Mouse (Mus musculus): ENCODE measurements around the gene Tmem220. TPM values are rescaled to one million over a fixed set of nuclear protein-coding genes. Genes with fewer than 3 reads are reported as not detected.

Gene Tmem220
- total and polyA plus RNA-seq, 2 experiments: 6.6 to 9.9 TPM

DNA sequence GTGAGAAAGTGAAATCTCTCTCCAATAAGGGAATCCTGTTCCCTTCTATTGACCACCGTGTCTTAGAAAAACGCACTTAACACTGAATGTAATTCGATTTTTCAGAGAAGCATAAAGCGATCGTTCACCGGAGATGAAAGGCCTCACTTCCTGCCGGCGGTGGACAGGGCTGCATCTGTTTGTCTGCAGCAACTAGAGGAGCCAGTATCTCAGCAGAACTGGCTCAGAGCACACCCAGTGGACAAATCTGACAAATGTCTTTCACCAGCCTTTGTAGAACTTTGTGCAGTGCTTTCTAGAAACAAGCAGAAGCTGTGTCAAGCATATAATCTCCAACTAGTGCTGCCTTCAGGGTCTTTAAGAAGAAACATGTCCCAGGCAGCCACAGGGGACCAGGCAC, 14.5 kb upstream of the Tmem220 start:
- H3K4me1 ChIP-seq (ENCODE audit: control insufficient read depth, insufficient read depth, low read length): no peaks in the 10 kb centered on the region
- H3K27me3 ChIP-seq (ENCODE audit: control insufficient read depth, insufficient read depth, low read length): no peaks in the 10 kb centered on the region
- H3K9ac ChIP-seq (ENCODE audit: low read depth, low read length): no peak overlapping the region
- H3K79me2 ChIP-seq (ENCODE audit: control insufficient read depth, insufficient read depth, low read length): no peaks in the 10 kb centered on the region
- H3K4me3 ChIP-seq (ENCODE audit: insufficient read depth, low read depth, low read length): no peak overlapping the region
- no peaks in the 10 kb centered on the region for H3K36me3 ChIP-seq (ENCODE audit: control insufficient read depth, insufficient read depth, low read length)
- WGBS: 7% methylated on average over 8 of the region's 8 CpGs
- no peak overlapping the region for H3K27ac ChIP-seq (replicated peaks; ENCODE audit: insufficient read depth, low read depth, low read length)
- TF ChIP-seq CTCF (IDR thresholded peaks at IDR 0.05; ENCODE audit: low read depth, low read length) (no peak), POLR2A (IDR thresholded peaks at IDR 0.05; ENCODE audit: extremely low read depth, insufficient read depth, low read length) (no peak)
- no peak for DNase-seq (ENCODE audit: extremely low read depth, low read depth, low spot score)

DNA sequence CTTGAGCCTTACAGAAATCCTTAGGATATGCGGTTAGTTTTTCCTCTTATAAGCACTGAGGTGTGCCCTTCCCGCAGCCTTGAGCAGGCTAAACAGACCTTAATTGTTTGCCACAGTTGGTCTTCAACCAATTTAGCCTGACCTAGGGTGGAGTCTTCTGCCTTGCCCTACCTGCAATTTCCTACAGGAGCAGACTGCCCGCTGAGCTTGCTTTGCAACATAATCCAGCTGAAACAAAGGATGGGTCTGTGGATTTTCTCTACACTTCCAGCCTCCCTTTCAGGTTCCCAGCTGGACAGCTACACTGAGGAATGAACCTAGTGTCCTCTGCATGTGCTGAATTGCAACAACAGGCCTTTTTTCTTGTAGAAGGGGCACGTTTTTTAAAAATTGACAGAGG, 13.3 kb upstream of the Tmem220 start:
- Histone ChIP-seq H3K27me3 (ENCODE audit: control insufficient read depth, insufficient read depth, low read length) (no peaks in the 10 kb centered on the region), H3K4me3 (ENCODE audit: insufficient read depth, low read depth, low read length) (no peak overlapping the region), H3K4me1 (ENCODE audit: control insufficient read depth, insufficient read depth, low read length) (no peaks in the 10 kb centered on the region), H3K36me3 (ENCODE audit: control insufficient read depth, insufficient read depth, low read length) (no peaks in the 10 kb centered on the region), H3K79me2 (ENCODE audit: control insufficient read depth, insufficient read depth, low read length) (no peaks in the 10 kb centered on the region), H3K9ac (ENCODE audit: low read depth, low read length) (no peak overlapping the region), H3K27ac (replicated peaks; ENCODE audit: insufficient read depth, low read depth, low read length) (no peak overlapping the region)
- TF ChIP-seq POLR2A (IDR thresholded peaks at IDR 0.05; ENCODE audit: extremely low read depth, insufficient read depth, low read length) (no peak), CTCF (IDR thresholded peaks at IDR 0.05; ENCODE audit: low read depth, low read length) (no peak)
- WGBS: 75% methylated on average over 4 of the region's 4 CpGs
- no peak for DNase-seq (ENCODE audit: extremely low read depth, low read depth, low spot score)

DNA sequence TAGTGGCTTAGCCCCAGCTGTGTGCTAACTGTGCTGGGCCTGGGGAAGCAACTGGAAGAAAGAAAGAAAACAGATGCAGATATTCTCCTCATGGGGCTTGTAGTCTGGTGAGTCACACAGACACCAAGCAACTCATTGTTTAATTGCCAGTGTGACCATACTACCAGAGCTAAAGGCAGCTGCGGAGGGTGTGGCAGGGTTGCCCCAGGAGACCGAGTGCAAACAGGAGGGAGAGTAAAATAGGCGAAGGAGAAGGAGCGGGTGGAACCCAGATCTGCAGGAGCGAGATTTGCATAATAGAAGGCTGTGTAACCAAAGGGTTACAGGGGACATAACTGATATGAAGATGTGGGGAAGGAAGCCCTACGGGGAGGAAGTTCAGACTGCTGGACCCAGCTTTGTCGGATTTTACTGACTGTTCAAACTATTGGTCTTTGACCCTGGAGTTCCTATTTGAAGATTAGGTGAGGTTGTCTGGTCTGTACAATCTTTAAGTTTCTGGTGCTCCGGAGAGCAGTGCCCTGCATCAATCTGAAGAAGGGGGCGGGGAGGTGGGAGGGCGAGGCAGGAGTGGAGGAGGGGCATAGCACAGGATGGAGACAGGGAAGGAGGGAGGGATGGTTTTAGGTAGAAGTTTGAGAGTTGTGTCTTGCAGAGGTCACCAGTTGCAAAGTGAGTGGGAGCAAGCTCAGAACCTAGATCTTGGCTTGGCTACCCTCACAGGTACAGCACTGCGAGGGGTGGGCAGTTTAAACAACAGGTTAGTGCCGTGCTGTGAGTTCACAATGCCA, 7.0 kb upstream of the Tmem220 start:
- 27% methylated on average over 12 of the region's 12 CpGs for WGBS
- Histone ChIP-seq H3K9ac (ENCODE audit: low read depth, low read length) (no peak overlapping the region), H3K4me1 (ENCODE audit: control insufficient read depth, insufficient read depth, low read length) (peaks cover 2% of the 10 kb centered on the region; the same call in 1 of the 2 replicates), H3K27me3 (ENCODE audit: control insufficient read depth, insufficient read depth, low read length) (no peaks in the 10 kb centered on the region), H3K36me3 (ENCODE audit: control insufficient read depth, insufficient read depth, low read length) (no peaks in the 10 kb centered on the region), H3K27ac (replicated peaks; ENCODE audit: insufficient read depth, low read depth, low read length) (no peak overlapping the region), H3K4me3 (ENCODE audit: insufficient read depth, low read depth, low read length) (no peak overlapping the region), H3K79me2 (ENCODE audit: control insufficient read depth, insufficient read depth, low read length) (no peaks in the 10 kb centered on the region)
- no peak for TF ChIP-seq POLR2A (IDR thresholded peaks at IDR 0.05; ENCODE audit: extremely low read depth, insufficient read depth, low read length)
- TF ChIP-seq CTCF (IDR thresholded peaks at IDR 0.05; ENCODE audit: low read depth, low read length): no peak
- DNase-seq (ENCODE audit: extremely low read depth, low read depth, low spot score): no peak

DNA sequence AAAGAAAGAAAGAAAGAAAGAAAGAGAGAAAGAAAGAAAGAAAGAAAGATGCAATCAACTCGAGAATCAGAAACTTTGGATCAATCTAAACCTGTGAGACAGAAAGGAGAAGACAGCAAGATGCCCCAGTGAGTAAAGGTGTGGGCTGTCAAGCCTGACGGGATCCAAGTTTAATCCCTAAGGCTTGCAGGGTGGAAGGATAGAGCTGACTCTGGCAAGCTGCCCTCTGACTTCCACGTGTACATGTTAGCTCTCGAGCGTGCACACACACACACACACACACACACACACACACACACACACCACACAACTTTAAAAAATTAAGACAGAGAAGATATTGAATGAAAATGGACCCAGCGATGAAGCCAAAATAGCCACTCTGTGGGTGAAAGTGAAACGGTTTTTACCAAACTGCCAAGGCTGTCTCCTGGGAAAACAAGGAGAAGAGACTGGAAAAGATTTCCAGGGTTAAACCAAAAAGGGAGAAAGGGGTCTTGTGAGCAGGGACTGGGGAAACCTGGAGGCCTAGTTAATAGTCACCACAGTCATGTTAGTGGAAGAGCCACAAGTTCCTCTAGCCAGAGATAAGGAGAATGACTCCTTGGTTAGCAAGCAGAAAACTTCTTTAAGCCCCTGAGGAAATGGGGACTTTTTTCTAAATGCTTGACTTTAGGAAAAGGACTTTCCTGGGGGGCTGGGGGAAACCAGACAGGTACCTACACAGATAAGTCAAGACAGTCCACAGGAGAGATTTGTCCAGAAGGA, 5.1 kb upstream of the Tmem220 start:
- Histone ChIP-seq H3K36me3 (ENCODE audit: control insufficient read depth, insufficient read depth, low read length) (no peaks in the 10 kb centered on the region), H3K27ac (replicated peaks; ENCODE audit: insufficient read depth, low read depth, low read length) (no peak overlapping the region), H3K9ac (ENCODE audit: low read depth, low read length) (no peak overlapping the region), H3K27me3 (ENCODE audit: control insufficient read depth, insufficient read depth, low read length) (no peaks in the 10 kb centered on the region), H3K79me2 (ENCODE audit: control insufficient read depth, insufficient read depth, low read length) (no peaks in the 10 kb centered on the region), H3K4me3 (ENCODE audit: insufficient read depth, low read depth, low read length) (no peak overlapping the region), H3K4me1 (ENCODE audit: control insufficient read depth, insufficient read depth, low read length) (peaks cover 3% of the 10 kb centered on the region; the same call in 1 of the 2 replicates)
- 67% methylated on average over 7 of the region's 7 CpGs for WGBS
- no peak for DNase-seq (ENCODE audit: extremely low read depth, low read depth, low spot score)
- no peak for TF ChIP-seq POLR2A (IDR thresholded peaks at IDR 0.05; ENCODE audit: extremely low read depth, insufficient read depth, low read length)
- no peak for TF ChIP-seq CTCF (IDR thresholded peaks at IDR 0.05; ENCODE audit: low read depth, low read length)

DNA sequence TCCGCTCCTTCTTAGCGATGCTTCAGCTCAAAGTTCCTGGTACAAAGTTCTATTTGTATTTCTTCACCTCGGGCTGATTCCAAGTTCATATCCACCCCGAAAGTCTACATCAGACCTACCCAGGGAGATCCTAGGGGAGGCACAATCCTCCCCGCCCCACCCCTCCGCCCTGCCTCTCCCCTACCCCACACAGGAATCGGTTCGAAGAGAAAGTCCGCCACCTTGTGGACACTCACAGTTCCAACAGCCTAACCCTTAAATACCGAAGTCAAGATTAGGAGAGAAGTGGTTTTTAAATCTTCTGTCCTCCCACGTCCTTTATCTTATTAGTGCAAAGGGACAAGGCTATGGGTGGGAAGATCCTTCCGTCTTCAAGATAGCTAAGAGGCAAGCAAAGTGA, 4.0 kb upstream of the Tmem220 start:
- H3K79me2 ChIP-seq (ENCODE audit: control insufficient read depth, insufficient read depth, low read length): 0 out of 2 replicates have a peak, but pooled peaks cover 3% of the 10 kb centered on the region
- H3K4me1 ChIP-seq (ENCODE audit: control insufficient read depth, insufficient read depth, low read length): peaks cover 7% of the 10 kb centered on the region; the same call in 1 of the 2 replicates
- no peaks in the 10 kb centered on the region for H3K27me3 ChIP-seq (ENCODE audit: control insufficient read depth, insufficient read depth, low read length)
- no peaks in the 10 kb centered on the region for H3K36me3 ChIP-seq (ENCODE audit: control insufficient read depth, insufficient read depth, low read length)
- 1% methylated on average over 12 of the region's 12 CpGs for WGBS
- no peak overlapping the region for H3K27ac ChIP-seq (replicated peaks; ENCODE audit: insufficient read depth, low read depth, low read length)
- peak; percentile 85 for DNase-seq (ENCODE audit: extremely low read depth, low read depth, low spot score)
- no peak overlapping the region for H3K4me3 ChIP-seq (ENCODE audit: insufficient read depth, low read depth, low read length)
- no peak for TF ChIP-seq POLR2A (IDR thresholded peaks at IDR 0.05; ENCODE audit: extremely low read depth, insufficient read depth, low read length)
- TF ChIP-seq CTCF (IDR thresholded peaks at IDR 0.05; ENCODE audit: low read depth, low read length): peak; percentile 75
- no peak overlapping the region for H3K9ac ChIP-seq (ENCODE audit: low read depth, low read length)
